Mouse (Mus musculus) embryonic facial prominence, embryonic 15.5 days (tissue): ENCODE data around the gene Hist1h2ba. TPM values are rescaled to one million over a fixed set of nuclear protein-coding genes. Genes with fewer than 3 reads are reported as not detected.

Source experiments
- ATAC-seq: fragments of 200-750 bp; cut with Nextera tagmentation; 2 replicates; pipeline ENCODE4 v1.8.0; 2017; ENCODE audit warnings: low read depth, moderate TSS enrichment; ENCODE audit not compliant: insufficient number of reproducible peaks, low FRiP score, low TSS enrichment
- H3K27ac ChIP-seq: fragments of 300-500 bp; sonication (generic); replicated peaks from 2 replicates; pipeline ENCODE4 v1.5.1; 2015; ENCODE audit warnings: mild to moderate bottlenecking, inconsistent platforms
- H3K27me3 ChIP-seq: fragments of 300-500 bp; sonication (generic); 2 replicates; pipeline ENCODE4 v1.6.1; 2015; ENCODE audit warnings: inconsistent platforms
- H3K36me3 ChIP-seq: fragments of 300-500 bp; sonication (generic); 2 replicates; pipeline ENCODE4 v1.6.1; 2015; ENCODE audit warnings: mild to moderate bottlenecking, inconsistent platforms
- H3K4me1 ChIP-seq: fragments of 300-500 bp; sonication (generic); 2 replicates; pipeline ENCODE4 v1.6.1; 2015; ENCODE audit warnings: inconsistent platforms
- H3K4me2 ChIP-seq: fragments of 300-500 bp; sonication (generic); replicated peaks from 2 replicates; pipeline ENCODE4 v1.6.1; 2015; ENCODE audit warnings: mild to moderate bottlenecking, inconsistent platforms
- H3K4me3 ChIP-seq: fragments of 300-500 bp; sonication (generic); replicated peaks from 2 replicates; pipeline ENCODE4 v1.5.1; 2015; ENCODE audit warnings: mild to moderate bottlenecking, inconsistent platforms
- H3K9ac ChIP-seq: fragments of 300-500 bp; sonication (generic); 2 replicates; pipeline ENCODE4 v1.6.1; 2015; ENCODE audit warnings: inconsistent platforms
- H3K9me3 ChIP-seq: fragments of 300-500 bp; sonication (generic); replicated peaks from 2 replicates; pipeline ENCODE4 v1.6.1; 2016; ENCODE audit warnings: inconsistent platforms
- WGBS: fragments of 180-500 bp; shearing (Covaris S2); methylation state at CpG from one replicate; pipeline ENCODE4 v1.1.7; 2015; 5-methylcytosine and 5-hydroxymethylcytosine counted together
- microRNA-seq: library from miRNA; unstranded; fragments of <30 nt; microRNA quantifications from one replicate; pipeline ENCODE4, GENCODE M21; 2016; ENCODE audit warnings: borderline number of aligned reads
- polyA plus RNA-seq: library from polyadenylated mRNA; unstranded; fragments of >200 nt; fragmentation: Nextera tagmentation; extraction: Ambion mirVana; gene quantifications from 2 replicates; pipeline ENCODE4 v1.2.1, GENCODE M21; 2015

Hist1h2ba gene
- polyA plus RNA-seq, 1 experiment from 2014 or later = not detected

DNA sequence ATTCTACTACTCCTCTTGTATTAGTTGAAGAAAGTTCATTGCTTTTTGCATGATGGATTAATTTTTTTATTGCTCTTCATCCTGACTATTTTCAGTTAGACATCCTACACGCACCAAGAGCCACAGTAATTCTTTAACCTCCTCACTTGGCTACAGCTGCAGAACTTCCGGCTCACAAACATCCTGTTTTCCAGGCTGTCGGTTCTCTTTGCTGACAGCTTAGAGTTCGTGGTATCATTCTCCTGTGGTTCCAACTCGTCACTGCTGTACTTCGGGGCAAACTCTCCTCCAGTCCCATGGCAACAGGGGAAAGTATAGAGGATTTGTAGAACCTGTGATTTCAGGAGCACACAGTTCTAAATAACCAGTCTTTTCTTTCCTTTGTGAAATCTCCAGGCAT, 35.7 kb downstream of the Hist1h2ba start:
- Histone ChIP-seq H3K4me3 (no peak overlapping the region), H3K27me3 (no peaks in the 10 kb centered on the region), H3K27ac (no peak overlapping the region), H3K36me3 (no peaks in the 10 kb centered on the region), H3K4me1 (no peaks in the 10 kb centered on the region), H3K9me3 (no peaks in the 10 kb centered on the region), H3K9ac (no peak overlapping the region), H3K4me2 (no peak overlapping the region)
- WGBS = 31% methylated on average over 6 of the region's 6 CpGs
- ATAC-seq = no peak

GRCm38 (mm10) chr13:23893269-23893593, 40.7 kb downstream of the Hist1h2ba start:
- no peak overlapping the region for H3K9ac ChIP-seq
- WGBS = 58% methylated on average over 4 of the region's 4 CpGs
- ATAC-seq = no peak
- H3K4me3 ChIP-seq = no peak overlapping the region
- no peak overlapping the region for H3K27ac ChIP-seq
- no peak overlapping the region for H3K4me2 ChIP-seq
- no peaks in the 10 kb centered on the region for H3K9me3 ChIP-seq
- H3K4me1 ChIP-seq = no peaks in the 10 kb centered on the region
- H3K36me3 ChIP-seq = no peaks in the 10 kb centered on the region
- no peaks in the 10 kb centered on the region for H3K27me3 ChIP-seq

GRCm38 (mm10) chr13:23892592-23893268, 41.2 kb downstream of the Hist1h2ba start:
- Histone ChIP-seq H3K36me3 (no peaks in the 10 kb centered on the region), H3K27me3 (no peaks in the 10 kb centered on the region), H3K4me1 (no peaks in the 10 kb centered on the region), H3K9ac (no peak overlapping the region), H3K9me3 (no peaks in the 10 kb centered on the region), H3K4me3 (no peak overlapping the region), H3K4me2 (no peak overlapping the region), H3K27ac (no peak overlapping the region)
- no peak for ATAC-seq
- 30% methylated on average over 9 of the region's 9 CpGs for WGBS

- no peak overlapping the region for H3K9ac ChIP-seq
- no peak for ATAC-seq
- H3K36me3 ChIP-seq = no peaks in the 10 kb centered on the region
- WGBS = 53% methylated on average over 6 of the region's 6 CpGs
- no peaks in the 10 kb centered on the region for H3K4me1 ChIP-seq
- H3K4me2 ChIP-seq = no peak overlapping the region
- H3K27ac ChIP-seq = no peak overlapping the region
- no peaks in the 10 kb centered on the region for H3K27me3 ChIP-seq
- H3K4me3 ChIP-seq = no peak overlapping the region
- H3K9me3 ChIP-seq = no peaks in the 10 kb centered on the region
Observed at GRCm38 (mm10) chr13:23889011-23889605, 44.8 kb downstream of the Hist1h2ba start.

DNA sequence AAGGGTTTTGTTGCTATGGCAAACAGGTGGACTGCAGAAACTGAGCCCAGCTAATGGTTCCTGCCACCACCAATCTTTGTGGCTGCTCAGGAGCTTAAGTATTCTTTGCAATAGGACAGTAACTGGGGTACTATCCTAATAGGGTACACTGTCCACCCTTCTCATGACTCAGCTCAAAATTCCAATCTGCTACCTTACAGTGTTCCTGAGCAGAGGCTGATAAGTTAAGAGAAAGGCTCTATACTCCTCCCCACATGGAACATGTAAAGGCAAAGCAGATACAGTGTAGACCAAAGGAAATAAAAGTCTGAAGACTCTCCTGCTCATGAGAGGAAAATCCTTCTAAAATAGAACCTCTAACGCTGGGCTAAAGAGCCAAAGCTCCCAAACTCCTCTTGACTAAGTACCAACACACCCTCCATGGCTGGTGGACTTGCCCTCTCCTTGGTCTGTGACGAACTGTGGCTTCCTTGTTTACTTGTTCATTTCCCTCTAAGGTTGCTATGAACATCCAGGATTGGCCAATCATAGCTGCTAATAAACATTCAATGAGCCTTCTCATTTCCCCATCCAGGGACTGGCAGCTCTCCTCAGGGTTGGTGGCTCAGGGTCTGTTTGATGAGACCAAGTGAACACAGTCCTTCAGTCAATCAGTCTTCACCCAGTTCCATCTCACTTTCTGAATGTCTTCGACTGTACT, 46.8 kb downstream of the Hist1h2ba start:
- no peak overlapping the region for H3K27ac ChIP-seq
- WGBS = 80% methylated on average over 3 of the region's 3 CpGs
- H3K9ac ChIP-seq = no peak overlapping the region
- no peaks in the 10 kb centered on the region for H3K27me3 ChIP-seq
- H3K4me1 ChIP-seq = no peaks in the 10 kb centered on the region
- H3K36me3 ChIP-seq = no peaks in the 10 kb centered on the region
- H3K9me3 ChIP-seq = no peaks in the 10 kb centered on the region
- ATAC-seq = no peak
- H3K4me2 ChIP-seq = no peak overlapping the region
- no peak overlapping the region for H3K4me3 ChIP-seq

DNA sequence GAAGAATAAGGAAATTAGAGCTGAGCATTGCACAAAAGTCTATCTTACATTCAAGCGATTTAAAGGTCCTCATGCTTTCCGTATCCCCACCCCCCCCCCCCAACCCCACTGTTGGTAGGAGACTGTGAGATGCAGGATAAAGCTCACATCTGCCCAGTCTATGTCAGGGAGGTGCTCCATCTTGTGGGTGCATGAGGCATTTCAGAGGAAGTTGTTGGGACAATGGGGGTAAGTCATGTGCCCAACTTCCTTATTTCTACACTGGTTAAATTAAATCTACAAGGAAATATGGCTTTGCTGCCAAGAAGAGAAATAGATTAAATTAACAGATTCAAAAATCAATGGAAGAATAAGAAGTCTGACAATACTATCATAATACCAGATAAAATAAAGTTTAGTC, 48.4 kb downstream of the Hist1h2ba start:
- H3K27me3 ChIP-seq = no peaks in the 10 kb centered on the region
- no peaks in the 10 kb centered on the region for H3K4me1 ChIP-seq
- no peaks in the 10 kb centered on the region for H3K36me3 ChIP-seq
- no peak overlapping the region for H3K4me3 ChIP-seq
- H3K9ac ChIP-seq = no peak overlapping the region
- 36% methylated on average over 2 of the region's 2 CpGs for WGBS
- H3K27ac ChIP-seq = no peak overlapping the region
- no peak; the same call in 1 of the 2 replicates for ATAC-seq
- H3K4me2 ChIP-seq = no peak overlapping the region
- H3K9me3 ChIP-seq = no peaks in the 10 kb centered on the region

Small RNAs within 50 kb of the gene (microRNA-seq; reads per million reads assigned to microRNA genes)
- gene Gm44344 = not detected

Other genes with a start within 250 kb of the Hist1h2ba start
- gene Hist1h2bc, start 250.0 kb downstream of the Hist1h2ba start, polyA plus RNA-seq = 63.3 and 66.8 TPM in 2 replicates
- not detected in 2 replicates for gene Hist1h1t, start 238.3 kb downstream of the Hist1h2ba start, polyA plus RNA-seq
- 4.2 and 5.3 TPM in 2 replicates for gene Hist1h4c, start 235.7 kb downstream of the Hist1h2ba start, polyA plus RNA-seq
- gene Hfe, start 223.3 kb downstream of the Hist1h2ba start, polyA plus RNA-seq = 8.7 and 13.0 TPM in 2 replicates
- 36.4 TPM in 2 replicates for gene Hist1h1c, start 195.3 kb downstream of the Hist1h2ba start, polyA plus RNA-seq
- 3.5 and 4.8 TPM in 2 replicates for gene Hist1h3c, start 188.6 kb downstream of the Hist1h2ba start, polyA plus RNA-seq
- gene Hist1h2bb, start 187.4 kb downstream of the Hist1h2ba start, polyA plus RNA-seq = 2.0 and 2.1 TPM in 2 replicates
- 23.1 and 38.3 TPM in 2 replicates for gene Hist1h2ab, start 183.0 kb downstream of the Hist1h2ba start, polyA plus RNA-seq
- 8.4 and 9.7 TPM in 2 replicates for gene Hist1h3b, start 181.9 kb downstream of the Hist1h2ba start, polyA plus RNA-seq
- gene Hist1h4b, start 177.1 kb downstream of the Hist1h2ba start, polyA plus RNA-seq = 2.6 and 3.0 TPM in 2 replicates
- 0.39 and 0.42 TPM in 2 replicates for gene Hist1h4a, start 172.9 kb downstream of the Hist1h2ba start, polyA plus RNA-seq
- 2.3 and 3.5 TPM in 2 replicates for gene Hist1h3a, start 171.8 kb downstream of the Hist1h2ba start, polyA plus RNA-seq
- 1.8 and 1.9 TPM in 2 replicates for gene Hist1h1a, start 170.5 kb downstream of the Hist1h2ba start, polyA plus RNA-seq
- not detected in 2 replicates for gene Trim38, start 164.2 kb downstream of the Hist1h2ba start, polyA plus RNA-seq
- not detected in 2 replicates for gene Slc17a2, start 127.2 kb downstream of the Hist1h2ba start, polyA plus RNA-seq
- not detected in 2 replicates for gene Slc17a3, start 94.7 kb downstream of the Hist1h2ba start, polyA plus RNA-seq
- gene Slc17a1, start 66.4 kb downstream of the Hist1h2ba start, polyA plus RNA-seq = not detected in 2 replicates
- gene Slc17a4, start 19.1 kb downstream of the Hist1h2ba start, polyA plus RNA-seq = not detected in 2 replicates
- gene Hist1h2aa, start 306 bp upstream of the Hist1h2ba start, polyA plus RNA-seq = not detected in 2 replicates
- gene Scgn, start 57.1 kb upstream of the Hist1h2ba start, polyA plus RNA-seq = 0.42 and 0.63 TPM in 2 replicates